Mouse (Mus musculus) forebrain, embryonic 12.5 days (tissue): ENCODE data around the gene Rin2. TPM values are rescaled to one million over a fixed set of nuclear protein-coding genes. Genes with fewer than 3 reads are reported as not detected.

Experiments used
- ATAC-seq: fragments of 200-750 bp; cut with Nextera tagmentation; 2 replicates; pipeline ENCODE4 v1.8.0; 2017; ENCODE audit warnings: moderate TSS enrichment; ENCODE audit not compliant: low FRiP score
- H3K27ac ChIP-seq: fragments of 300-500 bp; sonication (generic); 2 replicates; pipeline ENCODE4 v1.5.1; 2016; ENCODE audit warnings: mild to moderate bottlenecking
- H3K27me3 ChIP-seq: fragments of 300-500 bp; sonication (generic); 2 replicates; pipeline ENCODE4 v1.6.1; 2016; ENCODE audit warnings: mild to moderate bottlenecking
- H3K36me3 ChIP-seq: fragments of 300-500 bp; sonication (generic); replicated peaks from 2 replicates; pipeline ENCODE4 v1.6.1; 2016; ENCODE audit warnings: mild to moderate bottlenecking
- H3K4me1 ChIP-seq: fragments of 300-500 bp; sonication (generic); 2 replicates; pipeline ENCODE4 v1.6.1; 2016
- H3K4me2 ChIP-seq: fragments of 300-500 bp; sonication (generic); 2 replicates; pipeline ENCODE4 v1.6.1; 2016; ENCODE audit warnings: mild to moderate bottlenecking, moderate library complexity
- H3K4me3 ChIP-seq: fragments of 300-500 bp; sonication (generic); replicated peaks from 2 replicates; pipeline ENCODE4 v1.5.1; 2016; ENCODE audit warnings: mild to moderate bottlenecking
- H3K9ac ChIP-seq: fragments of 300-500 bp; sonication (generic); 2 replicates; pipeline ENCODE4 v1.6.1; 2016; ENCODE audit warnings: mild to moderate bottlenecking
- H3K9me3 ChIP-seq: fragments of 300-500 bp; sonication (generic); 2 replicates; pipeline ENCODE4 v1.6.1; 2016
- WGBS: fragments of 180-500 bp; shearing (Covaris S2); methylation state at CpG from one replicate; pipeline ENCODE4 v1.1.7; 2016; 5-methylcytosine and 5-hydroxymethylcytosine counted together
- microRNA-seq: library from miRNA; unstranded; fragments of <30 nt; microRNA quantifications from one replicate; pipeline ENCODE4, GENCODE M21; 2017
- polyA plus RNA-seq: library from polyadenylated mRNA; unstranded; fragments of >200 nt; fragmentation: Nextera tagmentation; extraction: Ambion mirVana; gene quantifications from 2 replicates; pipeline ENCODE4 v1.2.1, GENCODE M21; 2016

Gene Rin2
- polyA plus RNA-seq, 1 experiment from 2014 or later: 14.0 TPM

- no peak for ATAC-seq
- peaks cover 78% of the 10 kb centered on the region for H3K36me3 ChIP-seq
- no peak overlapping the region for H3K9ac ChIP-seq
Measured at GRCm38 (mm10) chr2:145920941-145921650, 246.1 kb downstream of the Rin2 start.

GRCm38 (mm10) chr2:145934339-145935231 lies 259.6 kb downstream of the Rin2 start, which contains the start of the genes Cfap61 and Crnkl1:
Cfap61 (plus strand) TSS chr2:145934784.
Crnkl1 (minus strand) TSS chr2:145935014.
- Histone ChIP-seq H3K9ac (peak within 1 kb of the TSS; percentile 70), H3K27me3 (0 out of 2 replicates have a peak, but pooled peaks cover 5% of the 10 kb centered on the region), H3K9me3 (no peaks in the 10 kb centered on the region), H3K27ac (0 out of 2 replicates have a peak within 1 kb of the TSS, but pooled peaks have one; percentile 25), H3K36me3 (peaks cover 24% of the 10 kb centered on the region), H3K4me2 (peak within 1 kb of the TSS; percentile 92), H3K4me1 (peaks cover 7% of the 10 kb centered on the region), H3K4me3 (peak within 1 kb of the TSS; percentile 89)
- peak; percentile 98 for ATAC-seq
- WGBS: under 1% methylated on average over 61 of the region's 61 CpGs

More at GRCm38 (mm10) chr2:145920941-145921650, 246.1 kb downstream of the Rin2 start:
- no peaks in the 10 kb centered on the region for H3K27me3 ChIP-seq
- 92% methylated on average over 8 of the region's 8 CpGs for WGBS
- H3K4me3 ChIP-seq: no peak overlapping the region
- no peak overlapping the region for H3K4me2 ChIP-seq
- no peak overlapping the region for H3K27ac ChIP-seq
- no peaks in the 10 kb centered on the region for H3K4me1 ChIP-seq
- H3K9me3 ChIP-seq: no peaks in the 10 kb centered on the region

- Histone ChIP-seq H3K27me3 (0 out of 2 replicates have a peak, but pooled peaks cover 7% of the 10 kb centered on the region), H3K9me3 (no peaks in the 10 kb centered on the region), H3K27ac (no peak overlapping the region), H3K4me1 (peaks cover 7% of the 10 kb centered on the region), H3K9ac (no peak overlapping the region), H3K4me3 (no peak overlapping the region), H3K36me3 (peaks cover 3% of the 10 kb centered on the region), H3K4me2 (no peak overlapping the region)
- 84% methylated on average over 8 of the region's 8 CpGs for WGBS
- ATAC-seq: no peak
Measured at GRCm38 (mm10) chr2:145936975-145937374, 262.0 kb downstream of the Rin2 start.

Small RNAs within 50 kb of the gene (microRNA-seq; reads per million reads assigned to microRNA genes)
- not detected for gene Gm25026

Other genes starting within 250 kb of the Rin2 start
- gene Naa20, start 226.9 kb downstream of the Rin2 start, polyA plus RNA-seq: 124 and 132 TPM in 2 replicates